Mouse (Mus musculus): ENCODE results near the gene N4bp2l2. TPM values are rescaled to one million over a fixed set of nuclear protein-coding genes. Genes with fewer than 3 reads are reported as not detected.

N4bp2l2 gene
- polyA plus RNA-seq, 1 experiment from 2014 or later, result 47.1 TPM

DNA sequence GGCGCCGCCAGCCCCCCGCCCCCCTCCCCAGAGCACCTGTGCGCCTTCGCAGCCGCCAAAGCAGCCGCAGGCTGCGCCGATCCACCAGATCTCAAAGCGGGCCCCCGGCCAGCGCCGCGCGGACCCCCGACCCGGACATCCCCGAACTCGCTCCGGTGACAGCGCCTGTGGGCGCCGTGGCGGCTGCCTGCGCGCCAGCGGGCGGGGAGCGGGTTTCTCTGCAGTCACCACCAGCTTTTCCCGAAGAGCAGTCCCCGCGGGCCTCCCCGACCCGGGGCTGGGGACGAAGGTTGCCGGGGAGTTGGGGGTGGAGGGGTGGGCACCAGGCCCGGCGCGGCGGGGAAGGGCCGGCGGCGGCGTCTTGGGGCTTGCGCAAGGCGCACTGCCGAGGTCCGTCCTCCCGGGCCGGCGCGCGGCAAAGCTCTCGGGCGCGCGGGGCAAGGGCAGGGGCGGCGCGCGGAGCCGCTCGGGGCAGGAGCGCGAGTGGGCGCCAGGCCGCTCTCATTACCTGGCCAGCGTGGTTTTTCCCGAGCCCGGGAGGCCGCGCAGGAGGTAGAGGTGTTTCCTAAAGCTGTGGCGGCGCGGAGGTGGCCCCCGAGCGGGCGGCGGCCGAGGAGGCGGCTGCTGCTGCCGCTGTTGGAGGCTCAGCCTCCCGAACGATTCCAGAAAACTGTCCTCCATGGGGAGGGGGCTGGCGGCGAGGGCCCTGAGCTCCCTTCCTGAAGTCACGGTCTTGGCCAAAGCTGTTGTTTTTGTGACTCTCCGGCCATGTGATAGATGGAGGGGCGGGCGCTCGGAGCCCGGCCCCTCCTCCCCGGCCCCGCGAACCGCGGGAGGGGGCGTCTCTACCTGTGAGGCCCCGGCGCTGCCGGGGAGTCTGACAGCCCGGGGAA is 72.0 kb downstream of the N4bp2l2 start:
- Histone ChIP-seq H3K4me3 (peak overlapping the region; percentile 81), H3K9me3 (no peaks in the 10 kb centered on the region), H3K36me3 (no peaks in the 10 kb centered on the region), H3K27ac (no peak overlapping the region), H3K4me1 (peaks cover 4% of the 10 kb centered on the region; the same call in 1 of the 2 replicates), H3K27me3 (peaks cover 42% of the 10 kb centered on the region), H3K9ac (peak overlapping the region; percentile 69), H3K4me2 (replicated peaks) (peak overlapping the region; percentile 100)
- under 1% methylated on average over 96 of the region's 102 CpGs for WGBS
- ATAC-seq (ENCODE audit: insufficient number of reproducible peaks, insufficient read depth, low FRiP score, low TSS enrichment), result peak; percentile 68; the same call in 1 of the 2 replicates

DNA sequence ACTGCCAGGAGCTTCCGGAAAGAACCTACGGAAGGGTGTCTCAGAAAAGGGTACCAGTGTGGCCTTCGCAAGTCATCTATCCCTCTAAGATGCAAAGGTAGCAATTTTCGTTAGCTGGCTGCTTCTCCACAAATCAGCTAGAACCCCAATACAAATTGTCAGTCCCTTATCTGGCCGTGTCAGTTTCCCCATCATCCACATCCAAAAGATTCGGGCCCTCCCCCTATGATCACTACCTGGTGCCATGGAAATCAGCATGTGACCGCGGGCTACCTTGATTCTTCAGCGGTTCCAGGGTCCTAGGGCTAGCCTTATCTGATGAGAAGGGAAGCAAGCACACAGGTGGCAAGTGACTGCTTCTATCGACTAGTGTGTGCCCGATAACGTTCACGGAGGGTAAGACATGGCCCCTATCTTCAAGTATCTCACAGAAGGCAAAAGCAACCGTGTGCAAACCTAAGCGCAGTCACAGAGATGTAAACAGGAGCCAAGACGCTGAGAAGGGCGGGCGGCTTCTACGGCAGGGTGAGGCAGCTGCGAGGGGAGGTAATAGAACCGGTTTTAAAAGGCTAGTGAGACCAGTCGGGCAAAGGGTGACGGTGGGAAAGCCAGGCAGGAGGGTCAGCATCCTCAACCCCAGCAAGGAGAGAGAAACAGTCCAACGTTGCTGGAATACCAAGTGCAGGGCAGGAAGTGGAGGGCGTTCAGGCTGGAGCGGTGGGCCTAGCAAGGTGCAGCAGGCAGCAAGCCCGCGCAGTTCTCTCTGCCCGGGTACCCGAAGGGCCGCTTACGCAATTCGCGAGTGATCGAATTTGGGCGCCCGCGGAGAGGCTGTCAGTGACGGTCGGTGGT is 72.9 kb downstream of the N4bp2l2 start:
- ATAC-seq (ENCODE audit: insufficient number of reproducible peaks, insufficient read depth, low FRiP score, low TSS enrichment), result no peak
- 10% methylated on average over 40 of the region's 40 CpGs for WGBS
- Histone ChIP-seq H3K4me2 (replicated peaks) (peak overlapping the region; percentile 100), H3K27me3 (peaks cover 42% of the 10 kb centered on the region), H3K4me3 (peak overlapping the region; percentile 81), H3K27ac (no peak overlapping the region), H3K9me3 (no peaks in the 10 kb centered on the region), H3K4me1 (peaks cover 4% of the 10 kb centered on the region; the same call in 1 of the 2 replicates), H3K36me3 (no peaks in the 10 kb centered on the region), H3K9ac (peak overlapping the region; percentile 69)

DNA sequence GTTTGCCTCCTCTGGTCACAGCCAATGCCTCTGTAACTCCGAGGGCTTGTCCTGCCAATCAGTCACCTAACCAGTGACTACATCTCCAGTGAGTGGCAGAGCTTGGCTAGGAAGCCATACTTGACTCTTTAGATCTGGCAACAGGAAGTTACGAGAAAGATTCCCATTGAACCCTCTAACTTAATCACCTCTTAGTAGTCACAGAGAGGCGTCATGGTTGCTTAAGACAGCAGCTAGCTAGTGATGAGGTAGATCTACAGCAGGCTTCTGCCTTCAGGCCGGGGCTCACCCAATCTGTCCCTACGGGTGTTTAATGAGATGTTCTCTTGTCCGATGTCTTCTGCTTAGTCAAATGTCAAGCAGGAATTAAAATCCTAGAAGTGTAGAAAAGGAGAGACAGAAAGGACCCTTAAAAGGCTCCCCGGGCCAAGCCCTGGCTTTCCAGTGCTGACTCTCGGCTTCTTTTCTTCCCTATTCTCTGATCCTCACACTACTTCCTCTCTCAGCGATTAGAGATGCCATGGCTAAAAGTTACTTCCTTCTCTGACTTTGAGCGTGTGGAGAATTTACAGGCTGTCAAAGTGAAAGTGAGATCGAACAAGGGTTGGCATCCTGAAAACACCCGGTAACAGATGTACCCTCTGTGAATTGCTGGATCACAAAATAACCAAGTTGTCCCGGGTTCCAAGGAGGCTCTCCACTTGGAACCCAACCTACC is 73.6 kb downstream of the N4bp2l2 start:
- no peak overlapping the region for H3K9ac ChIP-seq
- ATAC-seq (ENCODE audit: insufficient number of reproducible peaks, insufficient read depth, low FRiP score, low TSS enrichment), result no peak
- no peaks in the 10 kb centered on the region for H3K36me3 ChIP-seq
- H3K27me3 ChIP-seq, result peaks cover 42% of the 10 kb centered on the region
- no peaks in the 10 kb centered on the region for H3K9me3 ChIP-seq
- H3K4me2 ChIP-seq (replicated peaks), result no peak overlapping the region
- peaks cover 4% of the 10 kb centered on the region; the same call in 1 of the 2 replicates for H3K4me1 ChIP-seq
- whole genome bisulfite sequencing, result 71% methylated on average over 13 of the region's 13 CpGs
- no peak overlapping the region for H3K4me3 ChIP-seq
- no peak overlapping the region for H3K27ac ChIP-seq

DNA sequence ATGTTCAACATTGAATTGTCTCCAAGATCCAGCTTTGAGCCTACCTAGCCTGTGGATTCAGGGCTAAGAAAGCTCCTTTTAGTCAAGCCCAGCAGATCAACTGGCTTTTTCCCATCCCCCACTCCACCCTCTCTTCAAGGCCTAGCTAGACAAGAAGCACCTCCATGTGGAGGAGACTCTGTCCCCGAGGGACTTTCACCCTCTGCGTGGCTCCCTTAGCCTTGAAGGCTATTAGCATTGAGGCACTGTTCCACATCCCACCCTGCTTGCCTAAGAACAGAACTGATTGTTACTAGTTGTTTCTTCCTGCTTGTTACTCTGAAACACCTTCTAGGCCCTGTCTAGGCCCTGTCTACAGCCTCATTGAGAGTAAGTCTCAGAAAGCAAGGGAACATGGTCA is 76.0 kb downstream of the N4bp2l2 start:
- ATAC-seq (ENCODE audit: insufficient number of reproducible peaks, insufficient read depth, low FRiP score, low TSS enrichment), result no peak
- H3K4me2 ChIP-seq (replicated peaks), result no peak overlapping the region
- no peak overlapping the region for H3K4me3 ChIP-seq
- H3K9ac ChIP-seq, result no peak overlapping the region
- WGBS, result 74% methylated on average over 2 of the region's 2 CpGs
- H3K36me3 ChIP-seq, result no peaks in the 10 kb centered on the region
- peaks cover 4% of the 10 kb centered on the region; the same call in 1 of the 2 replicates for H3K4me1 ChIP-seq
- peaks cover 29% of the 10 kb centered on the region for H3K27me3 ChIP-seq
- H3K9me3 ChIP-seq, result no peaks in the 10 kb centered on the region
- H3K27ac ChIP-seq, result no peak overlapping the region

DNA sequence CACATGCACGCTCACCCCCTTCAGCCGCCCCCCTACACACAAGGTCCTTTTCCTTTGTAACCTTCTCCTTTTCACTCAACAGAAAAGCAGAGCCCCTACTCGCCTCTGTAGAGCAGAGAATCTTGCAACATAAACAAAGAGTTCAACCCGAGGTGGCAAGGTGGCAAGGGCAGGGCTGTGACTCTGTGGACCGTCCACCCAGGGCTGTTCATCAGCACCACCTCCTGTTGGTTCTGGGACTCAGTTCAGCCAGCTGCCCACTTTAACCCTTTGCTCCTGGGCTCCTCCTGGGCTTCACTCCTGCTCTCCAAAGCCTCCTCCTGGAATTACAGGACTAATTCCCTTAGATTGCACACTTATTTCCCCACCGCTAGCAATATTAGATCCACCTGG is 81.7 kb downstream of the N4bp2l2 start:
- Histone ChIP-seq H3K27ac (no peak overlapping the region), H3K4me2 (replicated peaks) (no peak overlapping the region), H3K4me3 (no peak overlapping the region), H3K9me3 (no peaks in the 10 kb centered on the region), H3K9ac (no peak overlapping the region), H3K27me3 (no peaks in the 10 kb centered on the region), H3K36me3 (no peaks in the 10 kb centered on the region), H3K4me1 (no peaks in the 10 kb centered on the region)
- WGBS, result 48% methylated on average over 6 of the region's 6 CpGs
- ATAC-seq (ENCODE audit: insufficient number of reproducible peaks, insufficient read depth, low FRiP score, low TSS enrichment), result no peak

DNA sequence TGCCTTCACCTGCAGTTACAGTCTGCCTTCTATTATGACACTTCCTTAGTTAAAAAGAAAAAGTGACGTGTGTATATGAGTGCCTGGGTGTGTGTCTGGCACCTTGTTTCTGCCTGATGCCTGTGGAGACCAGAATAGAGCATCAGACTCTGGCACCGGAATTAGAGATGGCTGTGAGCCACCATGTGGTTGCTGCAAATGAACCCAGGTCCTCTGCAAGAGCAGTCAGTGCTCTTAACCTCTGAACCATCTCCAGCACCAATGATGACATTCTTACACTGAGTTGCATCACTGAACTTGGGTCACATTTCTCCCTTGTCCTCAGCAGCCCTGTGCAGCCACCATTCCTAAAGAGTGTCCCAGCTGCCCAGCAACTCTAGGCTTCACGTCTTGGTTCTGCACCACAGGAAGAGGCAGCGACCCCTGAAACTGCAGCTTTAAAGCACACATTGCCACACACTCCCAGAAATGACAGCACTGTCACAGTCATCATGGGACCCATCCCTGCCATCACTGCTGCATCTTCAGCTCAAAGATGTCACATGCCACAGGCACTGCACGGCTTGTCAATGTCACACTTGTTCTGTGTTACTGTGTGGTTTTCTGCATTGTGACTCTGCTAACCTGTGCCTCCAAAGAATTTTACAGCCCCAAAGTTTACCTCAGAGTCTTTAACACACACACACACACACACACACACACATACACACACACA is 82.2 kb downstream of the N4bp2l2 start:
- no peaks in the 10 kb centered on the region for H3K36me3 ChIP-seq
- no peak overlapping the region for H3K9ac ChIP-seq
- no peak overlapping the region for H3K4me3 ChIP-seq
- no peak for ATAC-seq (ENCODE audit: insufficient number of reproducible peaks, insufficient read depth, low FRiP score, low TSS enrichment)
- no peaks in the 10 kb centered on the region for H3K9me3 ChIP-seq
- no peaks in the 10 kb centered on the region for H3K4me1 ChIP-seq
- no peaks in the 10 kb centered on the region for H3K27me3 ChIP-seq
- H3K4me2 ChIP-seq (replicated peaks), result no peak overlapping the region
- H3K27ac ChIP-seq, result no peak overlapping the region
- WGBS, result 70% methylated on average over 5 of the region's 5 CpGs

DNA sequence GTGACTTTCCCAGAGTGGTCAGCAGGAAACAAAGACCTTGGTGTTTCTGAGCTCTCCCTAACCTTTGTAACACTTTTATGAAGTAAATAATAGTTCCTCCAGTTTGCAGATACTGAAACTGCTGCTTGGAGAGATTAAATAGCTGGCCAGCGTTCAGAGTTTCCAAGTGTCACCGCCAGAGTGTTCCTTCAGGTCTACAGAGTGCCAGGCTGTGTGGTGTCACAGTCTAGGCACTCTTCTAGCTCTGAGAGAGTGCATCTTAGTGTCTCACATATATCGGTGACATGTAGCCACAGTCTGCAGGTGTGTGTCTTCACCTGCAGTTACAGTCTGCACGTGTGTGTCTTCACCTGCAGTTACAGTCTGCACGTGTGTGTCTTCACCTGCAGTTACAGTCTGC is 82.8 kb downstream of the N4bp2l2 start:
- Histone ChIP-seq H3K4me1 (no peaks in the 10 kb centered on the region), H3K36me3 (no peaks in the 10 kb centered on the region), H3K27ac (no peak overlapping the region), H3K27me3 (no peaks in the 10 kb centered on the region), H3K9ac (no peak overlapping the region), H3K9me3 (no peaks in the 10 kb centered on the region), H3K4me2 (replicated peaks) (no peak overlapping the region), H3K4me3 (no peak overlapping the region)
- 84% methylated on average over 5 of the region's 5 CpGs for WGBS
- no peak for ATAC-seq (ENCODE audit: insufficient number of reproducible peaks, insufficient read depth, low FRiP score, low TSS enrichment)

DNA sequence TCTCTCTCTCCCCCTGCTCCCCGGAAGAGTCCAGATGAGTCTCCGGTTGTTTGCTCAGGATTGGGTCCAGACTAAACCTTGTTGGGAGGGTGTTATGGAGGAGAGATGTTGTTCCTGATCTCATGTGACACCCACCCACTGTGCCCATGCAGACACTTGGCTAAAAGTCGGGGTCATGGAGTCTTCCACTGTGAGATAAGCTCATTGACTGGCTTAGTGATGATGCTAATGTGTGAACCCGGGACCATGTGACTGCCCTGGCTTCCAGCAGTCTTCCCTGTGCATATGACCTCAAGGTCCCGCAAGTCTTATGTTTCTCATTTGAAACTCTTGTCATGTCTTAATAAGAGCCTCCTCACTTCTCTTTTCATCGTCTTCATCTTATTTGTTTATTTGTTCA is 84.8 kb downstream of the N4bp2l2 start:
- no peak overlapping the region for H3K4me2 ChIP-seq (replicated peaks)
- H3K4me1 ChIP-seq, result no peaks in the 10 kb centered on the region
- H3K36me3 ChIP-seq, result no peaks in the 10 kb centered on the region
- H3K27me3 ChIP-seq, result no peaks in the 10 kb centered on the region
- 68% methylated on average over 6 of the region's 6 CpGs for WGBS
- H3K27ac ChIP-seq, result no peak overlapping the region
- H3K9ac ChIP-seq, result no peak overlapping the region
- H3K4me3 ChIP-seq, result no peak overlapping the region
- ATAC-seq (ENCODE audit: insufficient number of reproducible peaks, insufficient read depth, low FRiP score, low TSS enrichment), result no peak
- no peaks in the 10 kb centered on the region for H3K9me3 ChIP-seq

DNA sequence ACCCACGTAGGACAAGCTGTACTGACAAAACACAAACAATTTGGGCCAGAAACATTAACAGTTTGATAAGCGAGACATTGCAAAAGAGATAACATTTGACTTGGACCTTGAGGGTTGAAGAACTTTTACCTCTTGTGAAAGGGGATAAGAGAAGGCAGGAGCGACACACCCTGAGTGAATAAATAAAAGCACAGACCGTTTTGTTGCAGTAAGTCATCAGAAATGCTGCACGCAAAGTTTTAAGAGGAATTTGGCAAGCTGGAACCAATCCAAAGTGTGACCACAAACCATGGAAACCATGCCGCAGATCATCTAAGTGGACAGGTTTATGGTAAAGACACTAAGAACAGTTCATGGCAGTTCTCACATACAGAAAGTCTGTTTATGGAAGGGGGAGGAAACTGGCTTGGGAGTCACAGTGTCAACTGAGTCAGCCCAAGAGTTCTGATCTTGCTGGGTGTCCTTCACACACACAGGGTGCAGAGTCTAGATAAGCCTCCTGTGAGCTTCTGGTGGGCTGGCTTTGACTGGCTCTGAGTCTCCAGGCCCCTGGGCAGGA is 87.3 kb downstream of the N4bp2l2 start:
- ATAC-seq (ENCODE audit: insufficient number of reproducible peaks, insufficient read depth, low FRiP score, low TSS enrichment), result no peak
- Histone ChIP-seq H3K9ac (no peak overlapping the region), H3K9me3 (no peaks in the 10 kb centered on the region), H3K4me1 (no peaks in the 10 kb centered on the region), H3K4me3 (no peak overlapping the region), H3K27ac (no peak overlapping the region), H3K36me3 (no peaks in the 10 kb centered on the region), H3K27me3 (no peaks in the 10 kb centered on the region), H3K4me2 (replicated peaks) (no peak overlapping the region)
- WGBS, result 76% methylated on average over 6 of the region's 6 CpGs

DNA sequence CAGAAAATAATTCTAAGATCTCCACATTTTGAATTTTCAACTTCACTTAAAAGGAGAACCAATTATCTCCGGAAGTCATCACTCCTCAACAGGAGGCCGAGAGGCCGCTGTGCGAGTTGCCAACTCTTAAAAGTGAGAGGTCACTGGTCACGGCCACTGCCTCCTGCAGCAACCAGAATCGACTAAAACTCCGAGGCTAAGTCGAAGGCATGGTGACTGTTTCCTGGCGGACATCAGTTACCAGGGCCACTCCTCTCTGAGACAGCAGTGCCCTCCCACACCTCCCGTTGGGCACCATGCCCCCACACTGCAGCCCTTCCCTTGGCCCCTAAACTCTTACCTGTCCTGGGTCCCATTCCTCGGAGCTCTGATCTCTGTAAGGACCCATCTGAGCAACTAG is 89.2 kb downstream of the N4bp2l2 start:
- ATAC-seq (ENCODE audit: insufficient number of reproducible peaks, insufficient read depth, low FRiP score, low TSS enrichment), result no peak
- Histone ChIP-seq H3K9ac (no peak overlapping the region), H3K27ac (no peak overlapping the region), H3K9me3 (no peaks in the 10 kb centered on the region), H3K27me3 (no peaks in the 10 kb centered on the region), H3K4me2 (replicated peaks) (no peak overlapping the region), H3K4me1 (no peaks in the 10 kb centered on the region), H3K36me3 (peaks cover 9% of the 10 kb centered on the region), H3K4me3 (no peak overlapping the region)
- 84% methylated on average over 11 of the region's 11 CpGs for WGBS

DNA sequence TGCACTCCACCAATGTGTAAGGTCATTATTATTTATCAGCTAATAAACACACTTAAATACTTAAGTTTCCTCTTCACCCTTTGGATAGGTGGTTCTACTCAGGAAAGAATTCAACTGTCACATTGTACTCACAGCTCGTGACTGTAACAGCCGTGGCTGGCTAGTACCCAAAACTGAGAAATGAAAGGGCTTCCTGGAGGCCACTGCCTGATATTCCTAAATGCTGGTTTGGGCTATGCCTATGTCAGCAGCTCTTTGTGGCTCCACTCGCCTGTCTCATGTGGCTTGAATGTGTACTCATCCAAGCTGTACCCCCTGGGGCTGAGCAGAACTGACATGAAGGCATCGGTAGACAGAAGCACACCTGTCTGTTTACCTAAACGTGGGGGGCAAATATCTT is 91.1 kb downstream of the N4bp2l2 start:
- Histone ChIP-seq H3K4me3 (no peak overlapping the region), H3K4me1 (no peaks in the 10 kb centered on the region), H3K36me3 (peaks cover 19% of the 10 kb centered on the region), H3K4me2 (replicated peaks) (no peak overlapping the region), H3K27me3 (no peaks in the 10 kb centered on the region), H3K9me3 (no peaks in the 10 kb centered on the region), H3K9ac (no peak overlapping the region), H3K27ac (no peak overlapping the region)
- WGBS, result 77% methylated on average over 5 of the region's 5 CpGs
- no peak for ATAC-seq (ENCODE audit: insufficient number of reproducible peaks, insufficient read depth, low FRiP score, low TSS enrichment)

All from embryonic facial prominence, embryonic 12.5 days (tissue).